Mouse (Mus musculus) cortical plate, adult 2 months (tissue): ENCODE results near the gene Uggt2.

Experiments used
- CTCF ChIP-seq: fragments of 200-500 bp; IDR thresholded peaks from 2 replicates; pipeline ENCODE4 v1.5.1; 2011; ENCODE audit warnings: mild to moderate bottlenecking, control low read depth, low read length; ENCODE audit not compliant: insufficient read depth; ENCODE audit errors: extremely low read depth
- POLR2A ChIP-seq: fragments of 200-500 bp; IDR thresholded peaks from 2 replicates; pipeline ENCODE4 v1.6.1; 2011; ENCODE audit warnings: mild to moderate bottlenecking, low read length, control low read depth; ENCODE audit not compliant: insufficient read depth; ENCODE audit errors: extremely low read depth

DNA sequence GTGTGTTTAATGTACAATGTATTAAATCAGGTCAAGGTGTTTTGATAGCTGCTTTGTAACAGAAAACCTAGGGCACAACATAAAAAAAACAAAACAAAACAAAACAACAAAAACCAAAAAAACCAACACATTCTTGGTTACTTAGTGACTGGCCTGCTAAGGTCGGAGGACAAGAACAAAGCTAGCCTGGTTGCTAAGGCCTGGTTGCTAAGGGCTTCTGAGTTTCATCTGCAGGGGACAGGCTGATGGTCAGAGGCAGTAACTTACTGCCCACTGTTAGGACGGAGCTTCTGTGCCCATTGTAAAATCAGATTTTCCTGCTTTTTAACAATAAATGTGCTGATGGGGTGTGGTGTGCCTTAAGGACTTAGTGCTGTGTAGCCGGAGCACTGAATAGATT lies 61.5 kb downstream of the Uggt2 start:
- no peak for TF ChIP-seq POLR2A
- no peak for TF ChIP-seq CTCF
